34 mouse cellular contexts compared by ENCODE assay signal in genomic region chr4:59185671-59186070, GRCm38 (mm10). TPM values are rescaled to one million over a fixed set of nuclear protein-coding genes. Genes with fewer than 3 reads are reported as not detected.
DNase-seq lines count a peak whose midpoint lies in the region; ATAC-seq and TF ChIP-seq lines count a peak whose summit lies in the region.
"Had no signal": no experiment of that assay in that cellular context is flagged by ENCODE, and none has a peak within 500 bp of the region (broad histone marks: within the 10 kb centered on the region; RNA-seq: fewer than 3 reads in every experiment).

No protein-coding gene starts in this region.

- H3K36me3 ChIP-seq in liver, embryonic 11.5 days (ENCODE audit: control insufficient read depth, insufficient read depth, low read length) = no peaks in the 10 kb centered on the region
- no peaks in the 10 kb centered on the region for H3K36me3 ChIP-seq in stomach, postnatal 0 days (ENCODE audit: control insufficient read depth, insufficient read depth, low read length)
- H3K36me3 ChIP-seq: embryonic facial prominence, embryonic 10.5 days; embryonic facial prominence, embryonic 13.5 days; forebrain, embryonic 12.5 days; forebrain, embryonic 15.5 days; heart, embryonic 10.5 days; hindbrain, embryonic 12.5 days; hindbrain, embryonic 15.5 days had no signal

- no peak for TF ChIP-seq CTCF in stomach, postnatal 0 days (IDR thresholded peaks at IDR 0.05; ENCODE audit: low read depth)

- H3K4me1 ChIP-seq in liver, embryonic 11.5 days (replicated peaks; ENCODE audit: control insufficient read depth, insufficient read depth, low read length) = peaks cover 24% of the 10 kb centered on the region
- H3K4me1 ChIP-seq in stomach, postnatal 0 days (replicated peaks; ENCODE audit: control insufficient read depth, insufficient read depth) = no peaks in the 10 kb centered on the region
- H3K4me1 ChIP-seq: embryonic facial prominence, embryonic 13.5 days; hindbrain, embryonic 12.5 days had no signal

- H3K9me3 ChIP-seq in liver, embryonic 11.5 days (ENCODE audit: control insufficient read depth, low read length) = no peaks in the 10 kb centered on the region
- no peaks in the 10 kb centered on the region for H3K9me3 ChIP-seq in stomach, postnatal 0 days (ENCODE audit: control insufficient read depth, low read length)
- H3K9me3 ChIP-seq: embryonic facial prominence, embryonic 10.5 days; embryonic facial prominence, embryonic 13.5 days; forebrain, embryonic 12.5 days; forebrain, embryonic 15.5 days; heart, embryonic 10.5 days; hindbrain, embryonic 12.5 days; hindbrain, embryonic 15.5 days had no signal

- no peak for ATAC-seq in liver, embryonic 11.5 days (replicated peaks; ENCODE audit: low FRiP score)
- 0 out of 2 replicates have a peak, but pooled peaks have one; percentile 21 for ATAC-seq in megakaryocyte progenitor cell, adult 5-6 weeks (replicated peaks; ENCODE audit: poor library complexity)
- ATAC-seq in stomach, postnatal 0 days (ENCODE audit: low FRiP score, low TSS enrichment) = peak; percentile 57; the same call in 1 of the 2 replicates
- ATAC-seq in frontal cortex, adult (ENCODE audit: low TSS enrichment) = no peak
- ATAC-seq: forebrain, embryonic 15.5 days had no signal

- H3K9ac ChIP-seq in liver, embryonic 11.5 days (ENCODE audit: low read depth, low read length) = no peak overlapping the region
- H3K9ac ChIP-seq in stomach, postnatal 0 days (ENCODE audit: low read length) = no peak overlapping the region
- H3K9ac ChIP-seq: embryonic facial prominence, embryonic 13.5 days; forebrain, embryonic 12.5 days; forebrain, embryonic 15.5 days; hindbrain, embryonic 12.5 days; hindbrain, embryonic 15.5 days had no signal

- no peak overlapping the region for H3K4me2 ChIP-seq in liver, embryonic 11.5 days
- H3K4me2 ChIP-seq in stomach, postnatal 0 days (replicated peaks; ENCODE audit: low read depth) = no peak overlapping the region
- H3K4me2 ChIP-seq: embryonic facial prominence, embryonic 13.5 days; forebrain, embryonic 12.5 days; forebrain, embryonic 15.5 days; hindbrain, embryonic 12.5 days; hindbrain, embryonic 15.5 days had no signal

- no peaks in the 10 kb centered on the region for H3K27me3 ChIP-seq in liver, embryonic 11.5 days (replicated peaks; ENCODE audit: control insufficient read depth, insufficient read depth, low read length)
- no peaks in the 10 kb centered on the region for H3K27me3 ChIP-seq in stomach, postnatal 0 days (ENCODE audit: control insufficient read depth, insufficient read depth, low read length)
- H3K27me3 ChIP-seq: CH12.LX; embryonic facial prominence, embryonic 13.5 days; forebrain, embryonic 12.5 days; forebrain, embryonic 15.5 days; hindbrain, embryonic 12.5 days; hindbrain, embryonic 15.5 days had no signal

- H3K4me3 ChIP-seq in liver, embryonic 11.5 days (ENCODE audit: low read depth, low read length) = no peak overlapping the region
- H3K4me3 ChIP-seq in stomach, postnatal 0 days (ENCODE audit: low read depth, low read length) = no peak overlapping the region
- H3K4me3 ChIP-seq: embryonic facial prominence, embryonic 10.5 days; embryonic facial prominence, embryonic 13.5 days; erythroblast, embryonic 14.5 days; forebrain, embryonic 12.5 days; forebrain, embryonic 15.5 days; heart, adult 2 months; heart, embryonic 10.5 days; hindbrain, embryonic 12.5 days; hindbrain, embryonic 15.5 days had no signal

- WGBS in liver, embryonic 11.5 days = 61% methylated on average over 3 of the region's 3 CpGs
- 46% methylated on average over 3 of the region's 3 CpGs for WGBS in stomach, postnatal 0 days

- no peak for TF ChIP-seq EP300 in stomach, postnatal 0 days (optimal IDR thresholded peaks at IDR 0.05)

- peak; percentile 32 for DNase-seq in liver
- DNase-seq in liver, embryonic 11.5 days (ENCODE audit: low spot score) = no peak
- peak; percentile 51 for DNase-seq in ES-CJ7 (ENCODE audit: low read depth, low spot score)
- DNase-seq in stomach, postnatal 0 days (ENCODE audit: low spot score) = peak; percentile 58
- DNase-seq in right cerebral cortex, adult 18-20 months = no peak
- DNase-seq: adrenal gland, adult 2 months; adrenal gland, postnatal 14 days; cerebellum, adult 11-12 months; cerebellum, adult 8-10 months; cerebellum, postnatal 10 days; cerebellum, postnatal 36 days; embryo, embryonic 11 days; gastrocnemius, postnatal 10 days; gastrocnemius, postnatal 36 days; heart, adult 2 months had no signal

- H3K27ac ChIP-seq in liver, embryonic 11.5 days (ENCODE audit: low read depth, low read length) = no peak overlapping the region
- no peak overlapping the region for H3K27ac ChIP-seq in stomach, postnatal 0 days (replicated peaks)
- H3K27ac ChIP-seq: embryonic facial prominence, embryonic 10.5 days; embryonic facial prominence, embryonic 13.5 days; forebrain, embryonic 12.5 days; forebrain, embryonic 15.5 days; heart, adult 2 months; heart, embryonic 10.5 days; hindbrain, embryonic 12.5 days; hindbrain, embryonic 15.5 days had no signal

RNA-seq across cellular contexts. Expression of gene Ugcg, which starts 3.4 kb away (rescaled TPM):
- polyA plus RNA-seq in liver, embryonic 11.5 days (2014; fragmentation: Nextera tagmentation; extraction: Ambion mirVana) = 25.9 and 26.1 TPM in 2 replicates
- 65.5 and 90.4 TPM in 2 replicates for total RNA-seq in megakaryocyte progenitor cell, adult 5-6 weeks (2015)
- 37.4 and 62.2 TPM in 2 replicates for total RNA-seq in megakaryocyte progenitor cell, adult 5-6 weeks (2017)
- 18.9 and 19.0 TPM in 2 replicates for polyA plus RNA-seq in stomach, postnatal 0 days (2015; fragmentation: Nextera tagmentation; extraction: Ambion mirVana)

RNA-seq across cellular contexts. Expression of gene AI481877, which starts 46.9 kb away (rescaled TPM):
- not detected in 2 replicates for polyA plus RNA-seq in liver, embryonic 11.5 days (2014; fragmentation: Nextera tagmentation; extraction: Ambion mirVana)
- not detected in 2 replicates for total RNA-seq in megakaryocyte progenitor cell, adult 5-6 weeks (2015)
- total RNA-seq in megakaryocyte progenitor cell, adult 5-6 weeks (2017) = not detected in 2 replicates
- 1.2 and 1.4 TPM in 2 replicates for polyA plus RNA-seq in stomach, postnatal 0 days (2015; fragmentation: Nextera tagmentation; extraction: Ambion mirVana)
- total RNA-seq: adrenal gland, adult 2 months; adrenal gland, postnatal 14 days; CH12.LX; gastrocnemius, adult 18-20 months; gastrocnemius, postnatal 10 days; gastrocnemius, postnatal 36 days; granulocyte monocyte progenitor cell, adult 5-6 weeks; heart, adult 2 months; heart, postnatal 25 days; hematopoietic stem cell, adult 5-6 weeks had no signal
- polyA plus RNA-seq: adrenal gland, adult 2 months; brain, embryonic 14.5 days; cortical plate, adult 2 months; embryonic facial prominence, embryonic 10.5 days; embryonic facial prominence, embryonic 13.5 days; erythroblast, embryonic 14.5 days; forebrain, embryonic 12.5 days; forebrain, embryonic 15.5 days; heart, adult 2 months; heart, embryonic 10.5 days; heart, embryonic 14.5 days; heart, postnatal 0 days; hindbrain, embryonic 12.5 days; hindbrain, embryonic 15.5 days had no signal

Comparison
In these comparisons a context has a peak if more than half of its experiments do, and no peak if none do; other contexts are left out.
1. DNase-seq: peak in liver (single experiment), ES-CJ7 (single experiment) and stomach, postnatal 0 days (single experiment); none in liver, embryonic 11.5 days (single experiment) and right cerebral cortex, adult 18-20 months (single experiment).
2. ATAC-seq: peak in megakaryocyte progenitor cell, adult 5-6 weeks (single experiment) and stomach, postnatal 0 days (single experiment); none in liver, embryonic 11.5 days (single experiment) and frontal cortex, adult (single experiment).